Mouse (Mus musculus) neural tube, embryonic 12.5 days (tissue): ENCODE results near the gene Prm1. TPM values are rescaled to one million over a fixed set of nuclear protein-coding genes. Genes with fewer than 3 reads are reported as not detected.
"Not testable (repeated sequence)": the region's sequence is repeated elsewhere in the genome, so short reads cannot be mapped to it uniquely, and the experiment has no call there.

Experiments
- ATAC-seq: fragments of 200-750 bp; cut with Nextera tagmentation; 2 replicates; pipeline ENCODE4 v1.8.0; 2017; ENCODE audit warnings: low read depth, mild to moderate bottlenecking, moderate TSS enrichment, moderate library complexity; ENCODE audit not compliant: low FRiP score
- H3K27ac ChIP-seq: fragments of 300-500 bp; sonication (generic); 2 replicates; pipeline ENCODE4 v1.5.1; 2016
- H3K27me3 ChIP-seq: fragments of 300-500 bp; sonication (generic); replicated peaks from 2 replicates; pipeline ENCODE4 v1.6.1; 2016; ENCODE audit warnings: mild to moderate bottlenecking
- H3K36me3 ChIP-seq: fragments of 300-500 bp; sonication (generic); 2 replicates; pipeline ENCODE4 v1.6.1; 2016; ENCODE audit warnings: mild to moderate bottlenecking
- H3K4me1 ChIP-seq: fragments of 300-500 bp; sonication (generic); 2 replicates; pipeline ENCODE4 v1.6.1; 2016
- H3K4me2 ChIP-seq: fragments of 300-500 bp; sonication (generic); replicated peaks from 2 replicates; pipeline ENCODE4 v1.6.1; 2016; ENCODE audit warnings: mild to moderate bottlenecking
- H3K4me3 ChIP-seq: fragments of 300-500 bp; sonication (generic); 2 replicates; pipeline ENCODE4 v1.5.1; 2016
- H3K9ac ChIP-seq: fragments of 300-500 bp; sonication (generic); 2 replicates; pipeline ENCODE4 v1.6.1; 2016; ENCODE audit warnings: mild to moderate bottlenecking
- H3K9me3 ChIP-seq: fragments of 300-500 bp; sonication (generic); 2 replicates; pipeline ENCODE4 v1.6.1; 2016; ENCODE audit warnings: mild to moderate bottlenecking
- WGBS: fragments of 180-500 bp; shearing (Covaris S2); methylation state at CpG from one replicate; pipeline ENCODE4 v1.1.7; 2016; 5-methylcytosine and 5-hydroxymethylcytosine counted together
- polyA plus RNA-seq: library from polyadenylated mRNA; unstranded; fragments of >200 nt; fragmentation: Nextera tagmentation; extraction: Ambion mirVana; gene quantifications from 2 replicates; pipeline ENCODE4 v1.2.1, GENCODE M21; 2016

Prm1 gene
- not detected in 2 replicates for polyA plus RNA-seq

GRCm38 (mm10) chr16:10805789-10806527 lies at the start of gene Prm1:
Prm1 (minus strand) TSS chr16:10805839.
- Histone ChIP-seq H3K9me3 (no peaks in the 10 kb centered on the region), H3K4me2 (no peak within 1 kb of the TSS), H3K36me3 (no peaks in the 10 kb centered on the region), H3K4me3 (no peak within 1 kb of the TSS), H3K9ac (no peak within 1 kb of the TSS), H3K4me1 (no peaks in the 10 kb centered on the region), H3K27me3 (no peaks in the 10 kb centered on the region), H3K27ac (no peak within 1 kb of the TSS)
- no peak for ATAC-seq
- WGBS = 80% methylated on average over 10 of the region's 10 CpGs

GRCm38 (mm10) chr16:10852216-10852615 lies 46.6 kb upstream of the Prm1 start:
- not testable (repeated sequence) for H3K36me3 ChIP-seq, H3K4me3 ChIP-seq, H3K4me2 ChIP-seq, H3K9ac ChIP-seq, H3K4me1 ChIP-seq, H3K27ac ChIP-seq, ATAC-seq, H3K9me3 ChIP-seq, H3K27me3 ChIP-seq
- WGBS = 88% methylated on average over 10 of the region's 10 CpGs

- no peak for ATAC-seq
- H3K27ac ChIP-seq = no peak overlapping the region
- H3K9me3 ChIP-seq = no peaks in the 10 kb centered on the region
- H3K27me3 ChIP-seq = no peaks in the 10 kb centered on the region
- no peak overlapping the region for H3K9ac ChIP-seq
- no peak overlapping the region for H3K4me3 ChIP-seq
- H3K4me2 ChIP-seq = no peak overlapping the region
- H3K36me3 ChIP-seq = no peaks in the 10 kb centered on the region
- WGBS = 45% methylated on average over 4 of the region's 4 CpGs
- no peaks in the 10 kb centered on the region for H3K4me1 ChIP-seq
Observed at GRCm38 (mm10) chr16:10850905-10851304, 45.3 kb upstream of the Prm1 start.

- no peak overlapping the region for H3K4me3 ChIP-seq
- H3K4me1 ChIP-seq = no peaks in the 10 kb centered on the region
- H3K4me2 ChIP-seq = no peak overlapping the region
- no peaks in the 10 kb centered on the region for H3K36me3 ChIP-seq
- no peaks in the 10 kb centered on the region for H3K9me3 ChIP-seq
- ATAC-seq = no peak
- no peaks in the 10 kb centered on the region for H3K27me3 ChIP-seq
- WGBS = 75% methylated on average over 12 of the region's 12 CpGs
- no peak overlapping the region for H3K9ac ChIP-seq
- no peak overlapping the region for H3K27ac ChIP-seq
Observed at GRCm38 (mm10) chr16:10849965-10850861, 44.6 kb upstream of the Prm1 start.

- 0 out of 2 replicates have a peak, but pooled peaks have one; percentile 29 for ATAC-seq
Observed at GRCm38 (mm10) chr16:10846503-10846902, 40.9 kb upstream of the Prm1 start.

GRCm38 (mm10) chr16:10845952-10846351 lies 40.3 kb upstream of the Prm1 start:
- WGBS = 79% methylated on average over 6 of the region's 6 CpGs
- Histone ChIP-seq H3K9me3 (no peaks in the 10 kb centered on the region), H3K4me1 (peaks cover 4% of the 10 kb centered on the region; the same call in 1 of the 2 replicates), H3K4me3 (no peak overlapping the region), H3K4me2 (no peak overlapping the region), H3K36me3 (no peaks in the 10 kb centered on the region), H3K9ac (no peak overlapping the region), H3K27ac (no peak overlapping the region), H3K27me3 (no peaks in the 10 kb centered on the region)
- ATAC-seq = no peak

More at GRCm38 (mm10) chr16:10846503-10846902, 40.9 kb upstream of the Prm1 start:
- WGBS = 49% methylated on average over 4 of the region's 4 CpGs
- no peak overlapping the region for H3K4me3 ChIP-seq
- H3K36me3 ChIP-seq = no peaks in the 10 kb centered on the region
- H3K9me3 ChIP-seq = no peaks in the 10 kb centered on the region
- H3K27me3 ChIP-seq = no peaks in the 10 kb centered on the region
- H3K9ac ChIP-seq = no peak overlapping the region
- H3K27ac ChIP-seq = no peak overlapping the region
- H3K4me1 ChIP-seq = peaks cover 4% of the 10 kb centered on the region; the same call in 1 of the 2 replicates
- no peak overlapping the region for H3K4me2 ChIP-seq

GRCm38 (mm10) chr16:10844319-10844670 lies 38.7 kb upstream of the Prm1 start:
- H3K9ac ChIP-seq = no peak overlapping the region
- no peaks in the 10 kb centered on the region for H3K36me3 ChIP-seq
- H3K9me3 ChIP-seq = no peaks in the 10 kb centered on the region
- no peak overlapping the region for H3K4me2 ChIP-seq
- no peak for ATAC-seq
- WGBS = 75% methylated on average over 6 of the region's 6 CpGs
- H3K27me3 ChIP-seq = no peaks in the 10 kb centered on the region
- H3K27ac ChIP-seq = no peak overlapping the region
- no peak overlapping the region for H3K4me3 ChIP-seq
- H3K4me1 ChIP-seq = peaks cover 4% of the 10 kb centered on the region; the same call in 1 of the 2 replicates

- H3K27me3 ChIP-seq = no peaks in the 10 kb centered on the region
- no peaks in the 10 kb centered on the region for H3K36me3 ChIP-seq
- H3K4me2 ChIP-seq = peak overlapping the region; percentile 44
- no peak for ATAC-seq
- H3K9ac ChIP-seq = no peak overlapping the region
- no peaks in the 10 kb centered on the region for H3K9me3 ChIP-seq
- no peak overlapping the region for H3K4me3 ChIP-seq
- peaks cover 4% of the 10 kb centered on the region; the same call in 1 of the 2 replicates for H3K4me1 ChIP-seq
- no peak overlapping the region for H3K27ac ChIP-seq
- WGBS = 27% methylated on average over 18 of the region's 18 CpGs
Observed at GRCm38 (mm10) chr16:10843486-10844318, 38.1 kb upstream of the Prm1 start.

DNA sequence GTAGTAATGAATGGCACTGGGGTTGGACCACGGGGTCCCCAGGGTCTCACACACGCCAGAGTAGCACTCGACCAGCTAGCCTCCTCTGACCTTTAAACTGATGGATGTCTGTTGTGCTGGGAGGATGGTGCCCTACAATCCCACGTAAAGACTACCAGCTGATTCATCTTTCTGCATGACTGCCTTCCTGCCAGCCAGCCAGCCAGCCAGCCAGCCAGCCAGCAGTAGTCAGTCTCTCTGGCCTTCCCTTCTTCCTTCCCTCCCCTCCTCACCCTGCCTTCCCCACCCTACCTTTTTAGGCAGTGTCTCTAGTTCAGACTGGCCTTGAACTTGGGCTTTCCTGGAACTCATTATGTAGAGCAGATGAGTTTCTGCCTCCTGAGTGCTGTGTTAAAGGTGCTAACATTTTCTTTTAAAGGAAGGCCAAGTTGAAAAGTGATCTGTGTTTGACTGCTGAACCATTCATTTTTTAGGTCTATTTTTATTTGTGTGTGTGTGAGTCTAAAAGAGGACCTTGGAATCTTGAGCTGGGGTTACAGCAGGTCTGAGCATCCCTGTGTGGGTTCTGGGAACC lies 36.7 kb upstream of the Prm1 start:
- WGBS = 51% methylated on average over 4 of the region's 4 CpGs
- no peaks in the 10 kb centered on the region for H3K36me3 ChIP-seq

DNA sequence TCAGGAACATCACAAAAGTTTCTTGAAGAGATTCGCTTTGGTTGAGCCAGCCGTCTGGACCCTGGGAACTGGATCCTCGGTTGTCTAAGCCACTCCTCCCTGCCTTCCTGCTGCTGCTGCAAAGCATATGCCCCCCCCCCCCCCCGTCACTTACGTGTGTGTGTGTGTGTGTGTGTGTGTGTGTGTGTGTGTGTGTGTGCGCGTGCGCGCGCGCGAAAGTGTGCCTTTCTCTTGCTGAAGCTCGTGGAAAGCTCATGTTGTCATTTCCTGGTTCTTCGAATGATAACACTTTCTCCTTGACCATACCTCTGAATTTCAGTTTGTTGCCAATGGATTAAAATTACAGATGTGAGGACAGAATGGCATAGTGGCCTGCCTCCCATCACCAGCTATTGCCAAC lies 34.4 kb upstream of the Prm1 start:
- ATAC-seq = no peak
- no peaks in the 10 kb centered on the region for H3K9me3 ChIP-seq
- H3K27me3 ChIP-seq = no peaks in the 10 kb centered on the region
- no peak overlapping the region for H3K9ac ChIP-seq
- no peaks in the 10 kb centered on the region for H3K36me3 ChIP-seq
- no peak overlapping the region for H3K4me2 ChIP-seq
- no peak overlapping the region for H3K27ac ChIP-seq
- 90% methylated on average over 14 of the region's 14 CpGs for WGBS
- H3K4me3 ChIP-seq = no peak overlapping the region
- peaks cover 10% of the 10 kb centered on the region; the same call in 1 of the 2 replicates for H3K4me1 ChIP-seq

More for the DNA sequence above, 36.7 kb upstream of the Prm1 start:
- peaks cover 4% of the 10 kb centered on the region; the same call in 1 of the 2 replicates for H3K4me1 ChIP-seq
- no peak overlapping the region for H3K4me3 ChIP-seq
- H3K9ac ChIP-seq = no peak overlapping the region
- ATAC-seq = no peak
- no peaks in the 10 kb centered on the region for H3K27me3 ChIP-seq
- no peak overlapping the region for H3K27ac ChIP-seq
- no peak overlapping the region for H3K4me2 ChIP-seq
- no peaks in the 10 kb centered on the region for H3K9me3 ChIP-seq

GRCm38 (mm10) chr16:10838487-10839245 lies 33.0 kb upstream of the Prm1 start:
- H3K4me2 ChIP-seq = no peak overlapping the region
- H3K4me3 ChIP-seq = no peak overlapping the region
- H3K27ac ChIP-seq = no peak overlapping the region
- peaks cover 9% of the 10 kb centered on the region; the same call in 1 of the 2 replicates for H3K4me1 ChIP-seq
- no peak overlapping the region for H3K9ac ChIP-seq
- ATAC-seq = no peak
- WGBS = 36% methylated on average over 10 of the region's 10 CpGs
- H3K9me3 ChIP-seq = no peaks in the 10 kb centered on the region
- no peaks in the 10 kb centered on the region for H3K27me3 ChIP-seq
- H3K36me3 ChIP-seq = no peaks in the 10 kb centered on the region
